Mouse (Mus musculus) hindbrain, postnatal 0 days (tissue): ENCODE results near the gene Ddx52. TPM values are rescaled to one million over a fixed set of nuclear protein-coding genes. Genes with fewer than 3 reads are reported as not detected.

Experiments
- ATAC-seq: fragments of 200-750 bp; cut with Nextera tagmentation; 2 replicates; pipeline ENCODE4 v1.8.0; 2017; ENCODE audit warnings: mild to moderate bottlenecking, moderate TSS enrichment, moderate library complexity
- DNase-seq: peaks from one replicate; pipeline ENCODE4 v3.0.0-alpha.2; 2015; ENCODE audit warnings: low spot score
- H3K27ac ChIP-seq: fragments of 300-500 bp; sonication (generic); 2 replicates; pipeline ENCODE4 v1.5.1; 2014; ENCODE audit warnings: mild to moderate bottlenecking
- H3K27me3 ChIP-seq: fragments of 300-500 bp; sonication (generic); 2 replicates; pipeline ENCODE4 v1.6.1; 2014; ENCODE audit warnings: low read length, mixed read lengths; ENCODE audit not compliant: insufficient read depth
- H3K36me3 ChIP-seq: fragments of 300-500 bp; sonication (generic); 2 replicates; pipeline ENCODE4 v1.6.1; 2014; ENCODE audit warnings: low read length, mixed read lengths; ENCODE audit not compliant: insufficient read depth
- H3K4me1 ChIP-seq: fragments of 300-500 bp; sonication (generic); 2 replicates; pipeline ENCODE4 v1.6.1; 2014; ENCODE audit warnings: antibody characterized with exemption, low read length, mixed read lengths; ENCODE audit not compliant: insufficient read depth
- H3K4me2 ChIP-seq: fragments of 300-500 bp; sonication (generic); 2 replicates; pipeline ENCODE4 v1.6.1; 2014; ENCODE audit warnings: low read depth, mild to moderate bottlenecking, low read length, moderate library complexity, mixed read lengths
- H3K4me3 ChIP-seq: fragments of 300-500 bp; sonication (generic); 2 replicates; pipeline ENCODE4 v1.5.1; 2014; ENCODE audit warnings: low read length
- H3K9ac ChIP-seq: fragments of 300-500 bp; sonication (generic); replicated peaks from 2 replicates; pipeline ENCODE4 v1.6.1; 2014; ENCODE audit warnings: mild to moderate bottlenecking, low read length, moderate library complexity, mixed read lengths
- H3K9me3 ChIP-seq: fragments of 300-500 bp; sonication (generic); 2 replicates; pipeline ENCODE4 v1.6.1; 2016; ENCODE audit warnings: low read length, mixed read lengths
- CTCF ChIP-seq: IDR thresholded peaks from 2 replicates; pipeline ENCODE4 v1.5.1; 2016; ENCODE audit warnings: antibody characterized with exemption, control low read depth, low read depth
- WGBS: fragments of 180-500 bp; shearing (Covaris S2); extraction: QIAGEN DNeasy Blood & Tissue Kit; methylation state at CpG from one replicate; pipeline ENCODE4 v1.1.7; 2014; 5-methylcytosine and 5-hydroxymethylcytosine counted together
- polyA plus RNA-seq: library from polyadenylated mRNA; unstranded; fragments of >200 nt; fragmentation: Nextera tagmentation; extraction: Ambion mirVana; gene quantifications from 2 replicates; pipeline ENCODE4 v1.2.1, GENCODE M21; 2015
- total RNA-seq: library from RNA; depleted of rRNA; stranded (reverse); fragments of >200 nt; gene quantifications from 2 replicates; pipeline ENCODE4 v1.2.3, GENCODE M21; 2014

The Ddx52 gene
- total and polyA plus RNA-seq, 2 experiments from 2014 or later, result 17.9 to 19.2 TPM

- Histone ChIP-seq H3K4me1 (peaks cover 9% of the 10 kb centered on the region), H3K4me2 (no peak overlapping the region), H3K36me3 (peaks cover 5% of the 10 kb centered on the region; the same call in 1 of the 2 replicates), H3K9me3 (no peaks in the 10 kb centered on the region), H3K27ac (no peak overlapping the region), H3K27me3 (no peaks in the 10 kb centered on the region), H3K9ac (no peak overlapping the region), H3K4me3 (no peak overlapping the region)
- ATAC-seq, result no peak
- no peak for DNase-seq
- 80% methylated on average over 6 of the region's 6 CpGs for WGBS
- TF ChIP-seq CTCF, result no peak
Observed at GRCm38 (mm10) chr11:83968205-83968575, 26.3 kb downstream of the Ddx52 start.

DNA sequence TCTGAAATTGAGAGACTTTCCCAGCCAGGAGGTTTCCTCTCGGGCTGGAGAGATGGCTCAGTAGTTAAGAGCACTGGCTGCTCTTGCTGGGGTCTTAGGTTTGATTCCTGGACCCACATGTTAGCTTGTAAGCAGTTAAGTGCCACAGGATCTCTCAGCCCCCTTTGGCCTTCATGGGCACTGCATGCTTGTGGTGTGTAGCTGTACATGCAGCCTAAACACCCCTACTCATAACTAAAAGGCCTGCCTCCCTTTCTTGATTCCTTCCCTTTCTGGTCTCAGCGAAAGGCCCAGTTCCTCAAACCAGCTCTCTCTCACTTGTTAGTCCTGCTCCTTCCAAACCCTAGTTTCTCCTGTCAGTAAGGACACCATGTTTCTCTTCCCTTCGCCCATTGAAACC is 27.2 kb downstream of the Ddx52 start:
- H3K4me2 ChIP-seq, result no peak overlapping the region
- H3K27ac ChIP-seq, result no peak overlapping the region
- WGBS, result 97% methylated on average over 3 of the region's 3 CpGs
- TF ChIP-seq CTCF, result peak; percentile 25; the same call in 1 of the 2 replicates
- peaks cover 8% of the 10 kb centered on the region; the same call in 1 of the 2 replicates for H3K36me3 ChIP-seq
- H3K9ac ChIP-seq, result no peak overlapping the region
- DNase-seq (no peak), ATAC-seq (no peak)
- no peaks in the 10 kb centered on the region for H3K9me3 ChIP-seq
- no peaks in the 10 kb centered on the region for H3K27me3 ChIP-seq
- H3K4me1 ChIP-seq, result peaks cover 9% of the 10 kb centered on the region
- H3K4me3 ChIP-seq, result no peak overlapping the region

- Histone ChIP-seq H3K36me3 (peaks cover 42% of the 10 kb centered on the region), H3K4me1 (no peaks in the 10 kb centered on the region), H3K4me3 (no peak overlapping the region), H3K27ac (no peak overlapping the region), H3K9me3 (no peaks in the 10 kb centered on the region), H3K4me2 (no peak overlapping the region), H3K9ac (no peak overlapping the region), H3K27me3 (no peaks in the 10 kb centered on the region)
- DNase-seq (no peak), ATAC-seq (no peak)
- whole genome bisulfite sequencing, result 29% methylated on average over 7 of the region's 7 CpGs
- TF ChIP-seq CTCF, result no peak
Observed at GRCm38 (mm10) chr11:83974561-83975346, 32.9 kb downstream of the Ddx52 start.

GRCm38 (mm10) chr11:83975488-83975887 is 33.6 kb downstream of the Ddx52 start:
- Histone ChIP-seq H3K36me3 (peaks cover 49% of the 10 kb centered on the region), H3K27ac (no peak overlapping the region), H3K4me2 (no peak overlapping the region), H3K4me1 (no peaks in the 10 kb centered on the region), H3K4me3 (no peak overlapping the region), H3K9me3 (no peaks in the 10 kb centered on the region), H3K9ac (no peak overlapping the region), H3K27me3 (no peaks in the 10 kb centered on the region)
- ATAC-seq (no peak), DNase-seq (no peak)
- no peak for TF ChIP-seq CTCF
- 70% methylated on average over 1 of the region's 1 CpGs for WGBS

DNA sequence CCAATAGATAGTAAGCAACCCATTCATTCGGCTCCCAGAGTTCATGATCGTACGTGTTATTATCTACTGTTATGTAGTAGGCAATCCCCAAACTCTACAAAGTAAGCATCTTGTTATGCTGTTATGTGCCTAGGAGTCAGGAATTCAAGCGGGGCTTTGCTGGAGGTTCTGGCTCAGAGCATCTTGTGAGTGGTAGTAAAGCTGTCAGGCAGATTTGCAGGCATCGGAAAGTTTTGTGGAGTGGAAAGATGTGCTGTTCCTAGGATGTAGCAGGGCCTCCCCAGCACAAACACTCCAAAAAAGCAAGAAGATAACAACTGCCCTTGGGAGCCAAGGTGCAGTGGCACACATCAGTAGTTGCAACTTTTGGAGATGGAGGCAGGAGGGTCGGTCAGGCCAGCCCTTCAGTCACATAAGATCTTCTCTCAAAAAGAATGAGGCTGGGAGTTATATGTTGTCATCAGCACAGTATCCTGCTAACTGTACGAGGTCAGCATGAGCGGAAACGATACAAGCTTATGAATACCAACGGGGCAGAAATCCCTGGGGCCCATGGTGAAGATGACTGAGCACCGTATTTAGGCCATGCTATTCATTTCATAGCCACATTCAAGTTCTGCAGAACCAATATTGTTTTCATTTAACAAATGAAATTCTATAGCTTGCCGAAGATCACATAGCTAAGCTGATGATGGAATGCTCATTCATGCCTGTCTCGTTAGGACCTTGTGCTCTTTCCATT is 34.5 kb downstream of the Ddx52 start:
- Histone ChIP-seq H3K27me3 (no peaks in the 10 kb centered on the region), H3K4me3 (no peak overlapping the region), H3K9me3 (no peaks in the 10 kb centered on the region), H3K4me2 (no peak overlapping the region), H3K36me3 (peaks cover 51% of the 10 kb centered on the region), H3K9ac (no peak overlapping the region), H3K27ac (no peak overlapping the region), H3K4me1 (no peaks in the 10 kb centered on the region)
- DNase-seq, result no peak
- TF ChIP-seq CTCF, result no peak
- 88% methylated on average over 13 of the region's 13 CpGs for WGBS
- no peak for ATAC-seq

DNA sequence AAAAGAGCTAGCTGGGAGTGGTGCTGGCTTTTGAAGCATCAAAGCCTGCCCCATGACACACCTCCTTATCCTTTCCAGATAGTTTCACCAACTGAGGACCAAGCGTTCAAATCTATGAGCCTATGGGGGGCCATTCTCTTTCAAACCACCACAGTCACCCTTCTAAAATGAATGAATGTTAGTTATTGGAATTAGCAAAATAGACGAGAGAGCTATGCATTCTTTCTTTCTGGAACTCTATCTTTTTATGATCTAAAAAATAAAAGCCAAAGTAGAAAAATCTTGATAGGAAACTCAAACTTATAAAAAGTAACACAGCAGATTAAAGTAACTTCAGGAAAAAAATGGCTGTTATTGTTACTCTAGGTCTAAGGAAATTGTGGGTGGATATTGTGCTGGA is 35.9 kb downstream of the Ddx52 start:
- peaks cover 58% of the 10 kb centered on the region for H3K36me3 ChIP-seq
- no peak for ATAC-seq
- no peaks in the 10 kb centered on the region for H3K4me1 ChIP-seq

More for the DNA sequence above, 35.9 kb downstream of the Ddx52 start:
- Histone ChIP-seq H3K27me3 (no peaks in the 10 kb centered on the region), H3K4me2 (no peak overlapping the region), H3K4me3 (no peak overlapping the region), H3K27ac (no peak overlapping the region), H3K9me3 (no peaks in the 10 kb centered on the region), H3K9ac (no peak overlapping the region)
- TF ChIP-seq CTCF, result no peak
- WGBS, result 87% methylated on average over 2 of the region's 2 CpGs
- DNase-seq, result no peak
